Mouse (Mus musculus) urinary bladder, adult 2 months (tissue): ENCODE measurements around the gene Wdr81. TPM values are rescaled to one million over a fixed set of nuclear protein-coding genes. Genes with fewer than 3 reads are reported as not detected.

ENCODE experiments used
- DNase-seq: peaks from one replicate; pipeline ENCODE4 v3.0.0; 2022; ENCODE audit warnings: low spot score
- polyA plus RNA-seq: library from polyadenylated mRNA; depleted of rRNA; stranded (reverse); fragments of >200 nt; gene quantifications from 2 replicates; pipeline ENCODE4 v1.2.3, GENCODE M21; 2012; rRNA removed

The Wdr81 gene
- polyA plus RNA-seq, 1 experiment: 8.5 TPM

GRCm38 (mm10) chr11:75399411-75399841 lies 55.1 kb downstream of the Wdr81 start:
- no peak for DNase-seq

- DNase-seq: no peak
Measured at GRCm38 (mm10) chr11:75397452-75397851, 57.1 kb downstream of the Wdr81 start.

- DNase-seq: no peak
Measured at GRCm38 (mm10) chr11:75395611-75396010, 58.9 kb downstream of the Wdr81 start.

Other genes starting within 250 kb of the Wdr81 start
- 55.4 and 72.0 TPM in 2 replicates for gene Rpa1, start 106.4 kb downstream of the Wdr81 start, polyA plus RNA-seq
- gene Smyd4, start 106.3 kb downstream of the Wdr81 start, polyA plus RNA-seq: 6.7 and 6.8 TPM in 2 replicates
- 85.3 and 147 TPM in 2 replicates for gene Serpinf1, start 32.0 kb downstream of the Wdr81 start, polyA plus RNA-seq
- 0.07 and 0.14 TPM in 2 replicates for gene Serpinf2, start 15.1 kb downstream of the Wdr81 start, polyA plus RNA-seq
- 12.1 and 12.6 TPM in 2 replicates for gene Tlcd2, start 7.0 kb upstream of the Wdr81 start, polyA plus RNA-seq
- gene Prpf8, start 32.1 kb upstream of the Wdr81 start, polyA plus RNA-seq: 75.7 and 79.3 TPM in 2 replicates
- 6.4 and 7.2 TPM in 2 replicates for gene Rilp, start 55.4 kb upstream of the Wdr81 start, polyA plus RNA-seq
- 4.9 and 6.4 TPM in 2 replicates for gene Scarf1, start 58.8 kb upstream of the Wdr81 start, polyA plus RNA-seq
- 11.3 and 12.5 TPM in 2 replicates for gene Slc43a2, start 77.0 kb upstream of the Wdr81 start, polyA plus RNA-seq
- 148 and 178 TPM in 2 replicates for gene Pitpna, start 133.4 kb upstream of the Wdr81 start, polyA plus RNA-seq
- gene Inpp5k, start 176.3 kb upstream of the Wdr81 start, polyA plus RNA-seq: 61.9 and 68.7 TPM in 2 replicates
- gene Myo1c, start 195.8 kb upstream of the Wdr81 start, polyA plus RNA-seq: 126 and 135 TPM in 2 replicates
- 84.0 and 86.6 TPM in 2 replicates for gene Crk, start 224.5 kb upstream of the Wdr81 start, polyA plus RNA-seq